Mouse (Mus musculus) small intestine, adult 2 months (tissue): ENCODE measurements around the gene Abcg5. TPM values are rescaled to one million over a fixed set of nuclear protein-coding genes. Genes with fewer than 3 reads are reported as not detected.

Source experiments
- H3K27ac ChIP-seq: fragments of 200-500 bp; 2 replicates; pipeline ENCODE4 v1.5.1; 2012; ENCODE audit warnings: low read depth, low read length, control low read depth, inconsistent platforms; ENCODE audit not compliant: insufficient read depth
- H3K27me3 ChIP-seq: fragments of 200-500 bp; 2 replicates; pipeline ENCODE4 v1.6.1; 2012; ENCODE audit warnings: mild to moderate bottlenecking, moderate library complexity, low read length, inconsistent platforms; ENCODE audit not compliant: control insufficient read depth, insufficient read depth
- H3K36me3 ChIP-seq: fragments of 200-500 bp; 2 replicates; pipeline ENCODE4 v1.6.1; 2012; ENCODE audit warnings: mild to moderate bottlenecking, low read length, control low read depth, inconsistent platforms; ENCODE audit not compliant: control insufficient read depth, insufficient read depth
- H3K4me1 ChIP-seq: fragments of 200-500 bp; 2 replicates; pipeline ENCODE4 v1.6.1; 2012; ENCODE audit warnings: low read length, inconsistent platforms, mixed read lengths; ENCODE audit not compliant: control insufficient read depth, insufficient read depth, insufficient read length
- H3K4me3 ChIP-seq: fragments of 200-500 bp; 2 replicates; pipeline ENCODE4 v1.5.1; 2012; ENCODE audit warnings: low read depth, mild to moderate bottlenecking, control low read depth, inconsistent platforms, low read length, moderate library complexity
- CTCF ChIP-seq: fragments of 200-500 bp; IDR thresholded peaks from 2 replicates; pipeline ENCODE4 v1.5.1; 2012; ENCODE audit warnings: low read depth, mild to moderate bottlenecking, control low read depth, inconsistent platforms, low read length, moderate library complexity, mixed read lengths; ENCODE audit not compliant: insufficient replicate concordance, insufficient read length; ENCODE audit errors: extremely low read depth
- POLR2A ChIP-seq: fragments of 200-500 bp; IDR thresholded peaks from 2 replicates; pipeline ENCODE4 v1.6.1; 2012; ENCODE audit warnings: low read depth, mild to moderate bottlenecking, control low read depth, inconsistent platforms, low read length, moderate library complexity
- WGBS: fragments of 180-500 bp; shearing (Covaris S2); methylation state at CpG from one replicate; pipeline ENCODE4 v1.1.7; 2018; 5-methylcytosine and 5-hydroxymethylcytosine counted together
- polyA plus RNA-seq: library from polyadenylated mRNA; depleted of rRNA; stranded (reverse); fragments of >200 nt; gene quantifications from 2 replicates; pipeline ENCODE4 v1.2.3, GENCODE M21; 2012

Gene Abcg5
- polyA plus RNA-seq, 1 experiment = 335 TPM

- H3K27ac ChIP-seq = no peak overlapping the region
- H3K4me1 ChIP-seq = no peaks in the 10 kb centered on the region
- H3K27me3 ChIP-seq = no peaks in the 10 kb centered on the region
- H3K4me3 ChIP-seq = no peak overlapping the region
- WGBS = 60% methylated on average over 6 of the region's 6 CpGs
- TF ChIP-seq POLR2A (no peak), CTCF (no peak)
- H3K36me3 ChIP-seq = no peaks in the 10 kb centered on the region
These were observed 61.6 kb downstream of the Abcg5 start for GRCm38 (mm10) chr17:84621209-84621608.

- Histone ChIP-seq H3K27me3 (no peaks in the 10 kb centered on the region), H3K4me3 (no peak overlapping the region), H3K36me3 (no peaks in the 10 kb centered on the region), H3K27ac (no peak overlapping the region), H3K4me1 (no peaks in the 10 kb centered on the region)
- TF ChIP-seq CTCF (no peak), POLR2A (no peak)
- WGBS = 78% methylated on average over 6 of the region's 6 CpGs
These were observed 62.2 kb downstream of the Abcg5 start for GRCm38 (mm10) chr17:84620610-84621009.

GRCm38 (mm10) chr17:84620076-84620475 is 62.7 kb downstream of the Abcg5 start:
- Histone ChIP-seq H3K36me3 (no peaks in the 10 kb centered on the region), H3K4me1 (no peaks in the 10 kb centered on the region), H3K4me3 (no peak overlapping the region), H3K27me3 (no peaks in the 10 kb centered on the region), H3K27ac (0 out of 2 replicates have a peak overlapping the region, but pooled peaks have one; percentile 2)
- no peak for TF ChIP-seq CTCF
- no peak for TF ChIP-seq POLR2A
- 78% methylated on average over 3 of the region's 3 CpGs for WGBS

GRCm38 (mm10) chr17:84619112-84619511 is 63.7 kb downstream of the Abcg5 start:
- no peak for TF ChIP-seq CTCF
- no peak for TF ChIP-seq POLR2A

GRCm38 (mm10) chr17:84617953-84618352 is 64.9 kb downstream of the Abcg5 start:
- no peak for TF ChIP-seq CTCF
- no peak for TF ChIP-seq POLR2A
- WGBS = 80% methylated on average over 6 of the region's 6 CpGs
- no peaks in the 10 kb centered on the region for H3K4me1 ChIP-seq
- no peaks in the 10 kb centered on the region for H3K36me3 ChIP-seq
- no peak overlapping the region for H3K27ac ChIP-seq
- no peaks in the 10 kb centered on the region for H3K27me3 ChIP-seq
- H3K4me3 ChIP-seq = no peak overlapping the region

More at GRCm38 (mm10) chr17:84619112-84619511, 63.7 kb downstream of the Abcg5 start:
- no peaks in the 10 kb centered on the region for H3K4me1 ChIP-seq
- H3K27ac ChIP-seq = no peak overlapping the region
- no peaks in the 10 kb centered on the region for H3K36me3 ChIP-seq
- H3K4me3 ChIP-seq = no peak overlapping the region
- 79% methylated on average over 7 of the region's 7 CpGs for WGBS
- no peaks in the 10 kb centered on the region for H3K27me3 ChIP-seq

GRCm38 (mm10) chr17:84616526-84617074 is 66.2 kb downstream of the Abcg5 start:
- Histone ChIP-seq H3K4me3 (no peak overlapping the region), H3K27me3 (no peaks in the 10 kb centered on the region), H3K36me3 (no peaks in the 10 kb centered on the region), H3K4me1 (no peaks in the 10 kb centered on the region), H3K27ac (no peak overlapping the region)
- TF ChIP-seq CTCF = no peak
- TF ChIP-seq POLR2A = no peak
- 79% methylated on average over 6 of the region's 6 CpGs for WGBS

GRCm38 (mm10) chr17:84615811-84616210 is 67.0 kb downstream of the Abcg5 start:
- Histone ChIP-seq H3K27me3 (no peaks in the 10 kb centered on the region), H3K36me3 (no peaks in the 10 kb centered on the region), H3K27ac (no peak overlapping the region), H3K4me1 (no peaks in the 10 kb centered on the region), H3K4me3 (no peak overlapping the region)
- 79% methylated on average over 11 of the region's 11 CpGs for WGBS
- TF ChIP-seq POLR2A (no peak), CTCF (no peak)

GRCm38 (mm10) chr17:84611971-84612370 is 70.8 kb downstream of the Abcg5 start:
- TF ChIP-seq POLR2A = no peak
- TF ChIP-seq CTCF = no peak
- Histone ChIP-seq H3K27ac (0 out of 2 replicates have a peak overlapping the region, but pooled peaks have one; percentile 25), H3K4me1 (no peaks in the 10 kb centered on the region), H3K36me3 (no peaks in the 10 kb centered on the region), H3K4me3 (no peak overlapping the region), H3K27me3 (no peaks in the 10 kb centered on the region)
- 13% methylated on average over 7 of the region's 7 CpGs for WGBS
